29 mouse cellular contexts compared by ENCODE assay signal in the genomic region with DNA sequence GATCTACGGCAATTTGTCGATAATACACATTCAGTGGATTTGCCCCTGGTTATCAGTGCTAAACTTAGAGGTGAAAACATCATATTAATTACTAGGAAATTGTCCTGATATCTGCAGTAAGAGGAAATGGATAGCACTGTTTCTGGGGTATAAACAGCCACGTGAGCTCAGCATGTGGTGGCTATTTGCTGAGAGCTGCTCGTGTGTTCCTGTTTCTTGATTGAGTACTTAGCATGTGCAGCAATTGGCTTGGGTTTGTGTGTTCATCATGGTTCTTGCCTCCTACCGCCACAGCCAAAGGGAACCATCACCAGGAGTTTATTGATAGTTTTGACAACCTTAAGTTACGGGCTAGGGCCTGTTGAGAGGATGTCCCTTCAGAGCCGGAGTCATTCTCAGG.
"Had no signal": no experiment of that assay in that cellular context is flagged by ENCODE, and none has a peak within 500 bp of the region (broad histone marks: within the 10 kb centered on the region; RNA-seq: fewer than 3 reads in every experiment).

No protein-coding gene starts in this region.

- H3K4me2 ChIP-seq: embryonic facial prominence, embryonic 12.5 days; embryonic facial prominence, embryonic 13.5 days; embryonic facial prominence, embryonic 15.5 days; forebrain, embryonic 12.5 days; forebrain, embryonic 13.5 days; forebrain, embryonic 15.5 days had no signal

- H3K27ac ChIP-seq: embryonic facial prominence, embryonic 10.5 days; embryonic facial prominence, embryonic 12.5 days; embryonic facial prominence, embryonic 13.5 days; embryonic facial prominence, embryonic 15.5 days; forebrain, embryonic 12.5 days; forebrain, embryonic 13.5 days; forebrain, embryonic 15.5 days; gastrocnemius, adult 2 months; heart, adult 2 months had no signal

- H3K36me3 ChIP-seq: embryonic facial prominence, embryonic 10.5 days; embryonic facial prominence, embryonic 12.5 days; embryonic facial prominence, embryonic 13.5 days; embryonic facial prominence, embryonic 15.5 days; forebrain, embryonic 10.5 days; forebrain, embryonic 12.5 days; forebrain, embryonic 15.5 days had no signal

- DNase-seq: cerebellum, adult 2 months; cerebellum, adult 8-10 months; cerebellum, adult 9-10 months; cerebellum, adult 9-11 months; cerebellum, postnatal 10 days; cerebellum, postnatal 14 days; cerebellum, postnatal 25 days; cerebellum, postnatal 36 days; embryo, embryonic 11 days; forebrain, postnatal 0 days; gastrocnemius, adult 2 months; gastrocnemius, postnatal 10 days; gastrocnemius, postnatal 14 days; gastrocnemius, postnatal 25 days; gastrocnemius, postnatal 36 days; heart, adult 11 months; heart, adult 18-20 months; heart, adult 2 months had no signal

- H3K9ac ChIP-seq: embryonic facial prominence, embryonic 12.5 days; embryonic facial prominence, embryonic 13.5 days; embryonic facial prominence, embryonic 15.5 days; forebrain, embryonic 12.5 days; forebrain, embryonic 13.5 days; forebrain, embryonic 15.5 days; forebrain, postnatal 0 days had no signal

- H3K27me3 ChIP-seq: embryonic facial prominence, embryonic 12.5 days; embryonic facial prominence, embryonic 13.5 days; embryonic facial prominence, embryonic 15.5 days; forebrain, embryonic 12.5 days; forebrain, embryonic 13.5 days; forebrain, embryonic 15.5 days had no signal

- H3K9me3 ChIP-seq: embryonic facial prominence, embryonic 10.5 days; embryonic facial prominence, embryonic 12.5 days; embryonic facial prominence, embryonic 13.5 days; embryonic facial prominence, embryonic 15.5 days; forebrain, embryonic 10.5 days; forebrain, embryonic 12.5 days; forebrain, embryonic 13.5 days; forebrain, embryonic 15.5 days had no signal

- H3K4me3 ChIP-seq: embryonic facial prominence, embryonic 10.5 days; embryonic facial prominence, embryonic 12.5 days; embryonic facial prominence, embryonic 13.5 days; embryonic facial prominence, embryonic 15.5 days; erythroblast, embryonic 14.5 days; forebrain, embryonic 10.5 days; forebrain, embryonic 12.5 days; forebrain, embryonic 13.5 days; forebrain, embryonic 15.5 days; gastrocnemius, adult 2 months; heart, adult 2 months had no signal

- ATAC-seq: forebrain, embryonic 13.5 days; forebrain, embryonic 14.5 days; forebrain, embryonic 15.5 days; forebrain, embryonic 16.5 days; forebrain, postnatal 0 days had no signal
